Mouse (Mus musculus) gastrocnemius, adult 2 months (tissue): ENCODE measurements around the gene Hoxc6. TPM values are rescaled to one million over a fixed set of nuclear protein-coding genes. Genes with fewer than 3 reads are reported as not detected.

Experiments used
- DNase-seq: peaks from one replicate; pipeline ENCODE4 v3.0.0; 2022
- H3K27ac ChIP-seq: fragments of 200-600 bp; 2 replicates; pipeline ENCODE4 v1.8.1; 2022; ENCODE audit warnings: mild to moderate bottlenecking
- H3K4me3 ChIP-seq: fragments of 200-600 bp; 2 replicates; pipeline ENCODE4 v1.8.1; 2022; ENCODE audit warnings: mild to moderate bottlenecking, moderate library complexity
- CTCF ChIP-seq: fragments of 200-600 bp; IDR thresholded peaks from 2 replicates; pipeline ENCODE4 v1.8.1; 2022; ENCODE audit warnings: antibody characterized with exemption, mild to moderate bottlenecking, moderate library complexity
- intact Hi-C: fragments of 180-260 bp; cut with DNase I; formaldehyde crosslinking; loops from one replicate; pipeline ENCODE4 v1.15.1; 2025
- microRNA-seq: library from miRNA; unstranded; fragments of <30 nt; microRNA quantifications from one replicate; pipeline ENCODE4 v1.2.0, GENCODE M21; 2021
- total RNA-seq, 2 experiments: library from RNA; stranded (reverse); gene quantifications; 2 replicates each; pipeline ENCODE4 v1.2.3; 2021

The Hoxc6 gene
- total RNA-seq, 2 experiments from 2014 or later = 8.1 to 8.6 TPM

GRCm38 (mm10) chr15:103040601-103041000 is 42.5 kb downstream of the Hoxc6 start:
- no peak for DNase-seq
- peak overlapping the region; percentile 31; the same call in 1 of the 2 replicates for H3K27ac ChIP-seq
- TF ChIP-seq CTCF = no peak
- intact Hi-C loops = no loop called here
- no peak overlapping the region for H3K4me3 ChIP-seq

- intact Hi-C loops = no loop called here
- Histone ChIP-seq H3K27ac (no peak overlapping the region), H3K4me3 (no peak overlapping the region)
- DNase-seq = no peak
- TF ChIP-seq CTCF = no peak
Measured at GRCm38 (mm10) chr15:103041613-103042012, 43.6 kb downstream of the Hoxc6 start.

DNA sequence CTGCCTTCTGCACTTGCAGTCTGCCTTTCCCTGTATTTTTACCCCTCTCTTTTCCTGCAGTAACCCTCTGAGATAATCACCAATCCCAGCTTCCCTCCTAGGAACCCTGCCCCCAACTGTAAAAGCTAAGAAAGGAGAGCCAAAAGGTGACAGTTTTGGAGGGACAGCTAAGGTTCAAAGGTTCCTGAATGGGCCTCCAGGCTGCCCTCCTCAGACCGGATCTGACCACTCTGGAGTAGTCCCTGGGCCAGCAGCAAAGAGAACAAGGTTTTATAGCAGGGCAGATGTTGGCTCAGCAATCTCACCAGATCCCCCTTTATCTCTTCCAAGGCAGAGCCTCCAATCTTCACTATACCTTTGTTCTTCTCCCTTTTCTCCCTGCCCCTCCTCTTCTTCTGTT is 44.2 kb downstream of the Hoxc6 start:
- no peak for DNase-seq
- Histone ChIP-seq H3K4me3 (no peak overlapping the region), H3K27ac (no peak overlapping the region)
- TF ChIP-seq CTCF = no peak
- intact Hi-C loops = no loop called here

GRCm38 (mm10) chr15:103051670-103052069 is 53.6 kb downstream of the Hoxc6 start:
- no peak overlapping the region for H3K4me3 ChIP-seq
- DNase-seq = no peak
- H3K27ac ChIP-seq = no peak overlapping the region
- intact Hi-C loops = no loop called here
- no peak for TF ChIP-seq CTCF

DNA sequence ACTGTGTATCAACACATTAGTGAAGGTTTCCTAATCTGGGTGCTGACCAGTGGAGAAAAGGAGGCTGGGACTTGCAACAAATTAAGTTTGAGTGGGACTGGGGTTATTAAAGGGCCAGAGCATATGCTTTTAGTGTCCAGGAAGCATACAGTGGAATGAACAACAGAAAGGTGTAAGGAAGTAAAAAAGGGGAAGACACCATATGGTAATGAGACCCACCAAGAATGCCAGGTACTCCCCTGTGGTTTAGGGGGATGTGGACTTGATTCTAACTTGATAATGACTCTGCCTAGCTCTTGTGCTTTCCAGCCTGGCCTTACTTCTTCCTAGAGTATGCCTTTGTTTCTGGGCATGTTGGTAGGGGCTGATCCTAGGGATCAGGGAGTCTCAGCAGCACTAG is 55.2 kb downstream of the Hoxc6 start:
- intact Hi-C loops = no loop called here
- Histone ChIP-seq H3K27ac (no peak overlapping the region), H3K4me3 (no peak overlapping the region)
- no peak for TF ChIP-seq CTCF
- no peak for DNase-seq

GRCm38 (mm10) chr15:103056396-103056795 is 58.3 kb downstream of the Hoxc6 start:
- Histone ChIP-seq H3K4me3 (no peak overlapping the region), H3K27ac (no peak overlapping the region)
- TF ChIP-seq CTCF = no peak
- intact Hi-C loops = no loop called here
- DNase-seq = no peak

GRCm38 (mm10) chr15:103058715-103059114 is 60.7 kb downstream of the Hoxc6 start:
- no peak for TF ChIP-seq CTCF
- Histone ChIP-seq H3K4me3 (peak overlapping the region; percentile 53; the same call in 1 of the 2 replicates), H3K27ac (peak overlapping the region; percentile 68; the same call in 1 of the 2 replicates)
- intact Hi-C loops = no loop called here
- no peak for DNase-seq

DNA sequence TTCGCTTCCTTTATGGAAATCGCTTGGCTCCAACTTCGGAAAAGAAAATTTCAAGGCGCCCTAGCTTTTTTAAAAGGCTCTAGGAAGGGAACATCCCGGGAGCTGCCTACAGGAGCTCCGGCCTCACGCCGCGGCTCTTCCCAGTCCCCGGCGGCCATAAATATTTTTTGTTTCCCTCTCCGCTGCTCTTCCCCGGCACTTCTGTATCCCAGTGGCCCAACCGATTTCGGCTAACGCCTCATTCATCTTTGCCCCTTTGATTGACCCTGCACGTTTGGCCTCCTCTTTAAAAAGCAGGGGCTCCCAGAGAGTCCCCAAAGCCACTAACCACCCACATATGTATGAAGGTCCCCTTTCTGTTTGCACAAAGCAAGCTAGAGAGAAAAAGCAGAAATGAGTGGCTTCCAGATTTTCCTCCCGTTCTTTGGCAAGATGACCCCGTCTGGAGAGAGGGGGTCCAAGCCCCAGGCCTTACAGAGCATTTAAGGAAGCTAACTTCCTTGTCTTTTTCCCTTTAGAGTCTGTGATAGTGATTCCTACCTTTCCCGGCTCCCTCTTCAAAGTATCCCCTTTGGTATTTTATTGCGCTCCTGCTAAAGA is 61.4 kb downstream of the Hoxc6 start:
- Histone ChIP-seq H3K4me3 (peak overlapping the region; percentile 53), H3K27ac (peak overlapping the region; percentile 68)
- no peak for DNase-seq
- no peak for TF ChIP-seq CTCF
- intact Hi-C loops = no loop called here

GRCm38 (mm10) chr15:103060021-103060340 is 61.9 kb downstream of the Hoxc6 start:
- intact Hi-C loops = no loop called here
- TF ChIP-seq CTCF = no peak
- H3K27ac ChIP-seq = peak overlapping the region; percentile 76
- no peak for DNase-seq
- peak overlapping the region; percentile 65; the same call in 1 of the 2 replicates for H3K4me3 ChIP-seq

GRCm38 (mm10) chr15:103060341-103061130 is 62.5 kb downstream of the Hoxc6 start:
- TF ChIP-seq CTCF = no peak
- intact Hi-C loops = no loop called here
- DNase-seq = peak; percentile 78
- Histone ChIP-seq H3K27ac (peak overlapping the region; percentile 76), H3K4me3 (peak overlapping the region; percentile 65)

DNA sequence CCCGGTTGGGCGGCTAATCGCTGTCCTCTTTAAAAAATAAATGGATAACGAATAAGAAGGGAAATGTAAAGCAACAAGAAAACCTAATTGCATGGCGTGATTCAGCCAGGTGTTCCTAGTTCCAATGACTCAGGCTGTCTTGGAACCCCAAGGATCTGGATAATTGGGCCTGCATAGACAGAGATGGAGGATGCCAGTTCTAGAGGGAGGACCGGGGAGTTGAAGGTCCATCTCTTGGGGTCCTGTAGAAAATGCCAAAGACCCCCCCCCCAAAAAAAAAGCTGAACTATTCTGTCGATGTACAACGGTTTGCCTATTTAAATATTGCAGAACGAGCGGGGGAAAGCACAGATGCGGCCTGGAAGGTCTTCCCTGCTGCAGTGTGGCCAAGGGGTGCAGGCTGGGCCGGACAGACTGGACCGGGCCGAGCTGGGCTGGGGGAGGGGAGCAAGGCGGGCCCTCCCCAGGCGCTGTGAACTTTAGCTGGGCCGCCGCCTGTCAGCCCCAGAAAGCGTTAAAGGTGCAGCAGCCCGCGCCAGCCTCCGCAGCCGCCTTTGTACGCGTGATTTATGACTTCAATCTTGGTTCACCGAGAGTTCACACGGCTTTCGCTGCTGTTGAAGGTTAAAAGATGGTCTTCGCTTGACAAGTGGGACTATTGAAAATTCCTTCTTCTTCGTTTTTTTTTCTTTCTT is 63.2 kb downstream of the Hoxc6 start:
- peak overlapping the region; percentile 76 for H3K27ac ChIP-seq
- no peak for TF ChIP-seq CTCF
- intact Hi-C loops = no loop called here
- peak overlapping the region; percentile 65 for H3K4me3 ChIP-seq
- DNase-seq = peak; percentile 72

Small RNA genes within 50 kb of the gene (microRNA-seq; reads per million reads assigned to microRNA genes)
- gene Mir196a-2 (2,782 reads per million, percentile 85 among the genes with 10 or more reads in this experiment), gene Mir615 (288 reads per million, percentile 60 among the genes with 10 or more reads in this experiment)

Other genes starting within 250 kb of the Hoxc6 start
- not detected for gene Hoxc13, start 77.2 kb upstream of the Hoxc6 start, total RNA-seq
- gene Hoxc12, start 61.5 kb upstream of the Hoxc6 start, total RNA-seq = not detected
- 10 to 100 TPM in 1 of 2 experiments, 1 to 10 TPM in 1; 6.9 to 11.7 TPM for gene Hoxc11, start 43.8 kb upstream of the Hoxc6 start, total RNA-seq
- gene Hoxc10, start 31.5 kb upstream of the Hoxc6 start, total RNA-seq = 10 to 100 TPM; 72.4 to 84.8 TPM
- gene Hoxc5, start 30.8 kb upstream of the Hoxc6 start, total RNA-seq = 1 to 10 TPM; 2.7 to 2.9 TPM
- gene Hoxc9, start 21.8 kb upstream of the Hoxc6 start, total RNA-seq = 1 to 10 TPM; 6.7 to 8.3 TPM
- 1 to 10 TPM; 1.0 to 2.8 TPM for gene Hoxc8, start 7.7 kb upstream of the Hoxc6 start, total RNA-seq
- gene Hoxc4, start 20.7 kb downstream of the Hoxc6 start, total RNA-seq = 1 to 10 TPM; 4.3 to 4.6 TPM
- gene Smug1, start 168.8 kb downstream of the Hoxc6 start, total RNA-seq = 10 to 100 TPM; 10.8 to 12.7 TPM
- gene Cbx5, start 241.6 kb downstream of the Hoxc6 start, total RNA-seq = 10 to 100 TPM; 24.4 to 36.6 TPM
- 10 to 100 TPM; 93.9 to 98.7 TPM for gene Hnrnpa1, start 242.2 kb downstream of the Hoxc6 start, total RNA-seq